In the genomic region with DNA sequence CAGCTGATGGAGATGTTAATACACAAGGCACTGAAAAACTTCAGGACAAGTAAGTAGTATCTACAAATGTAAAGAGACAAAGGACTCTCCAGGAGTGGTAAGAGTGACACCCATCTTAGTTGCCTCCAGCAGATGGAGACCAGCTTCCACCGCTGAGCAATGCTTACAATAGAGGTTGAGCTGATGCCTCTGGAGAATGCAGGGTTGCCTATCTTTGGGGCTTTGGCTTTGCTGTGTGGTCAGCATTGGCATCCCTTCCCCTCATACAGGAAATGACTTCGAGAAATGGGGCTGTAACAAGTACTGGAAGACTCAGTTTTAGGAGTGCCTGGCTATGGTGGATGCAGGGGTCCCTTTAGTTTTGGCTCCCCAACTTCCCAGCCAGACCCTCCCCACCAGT, we compare ENCODE assay signal across 27 mouse cellular contexts.
DNase-seq lines count a peak whose midpoint lies in the region; ATAC-seq and TF ChIP-seq lines count a peak whose summit lies in the region.
"Had no signal": no experiment of that assay in that cellular context is flagged by ENCODE, and none has a peak within 500 bp of the region (broad histone marks: within the 10 kb centered on the region; RNA-seq: fewer than 3 reads in every experiment).

No protein-coding gene starts in this region.

- H3K27me3 ChIP-seq in intestine, postnatal 0 days (replicated peaks; ENCODE audit: control insufficient read depth, insufficient read depth, low read length): no peaks in the 10 kb centered on the region
- no peaks in the 10 kb centered on the region for H3K27me3 ChIP-seq in intestine, embryonic 16.5 days (replicated peaks; ENCODE audit: control insufficient read depth, insufficient read depth, low read length)
- peaks cover 19% of the 10 kb centered on the region for H3K27me3 ChIP-seq in megakaryocyte, embryonic 14.5 days (replicated peaks)
- H3K27me3 ChIP-seq: embryonic facial prominence, embryonic 13.5 days; forebrain, embryonic 13.5 days; hindbrain, embryonic 13.5 days; liver, embryonic 12.5 days; lung, embryonic 15.5 days; neural tube, embryonic 13.5 days had no signal

- peak; percentile 37 for TF ChIP-seq CTCF in intestine, postnatal 0 days (IDR thresholded peaks at IDR 0.05; ENCODE audit: low read depth)

- no peaks in the 10 kb centered on the region for H3K9me3 ChIP-seq in intestine, postnatal 0 days (ENCODE audit: control insufficient read depth)
- no peaks in the 10 kb centered on the region for H3K9me3 ChIP-seq in intestine, embryonic 16.5 days (ENCODE audit: control insufficient read depth, low read length)
- no peaks in the 10 kb centered on the region for H3K9me3 ChIP-seq in megakaryocyte, embryonic 14.5 days
- H3K9me3 ChIP-seq: embryonic facial prominence, embryonic 13.5 days; forebrain, embryonic 13.5 days; hindbrain, embryonic 13.5 days; limb, embryonic 12.5 days; liver, embryonic 12.5 days; lung, embryonic 15.5 days; neural tube, embryonic 13.5 days had no signal

- no peak overlapping the region for H3K4me3 ChIP-seq in intestine, postnatal 0 days (ENCODE audit: low read depth, low read length)
- no peak overlapping the region for H3K4me3 ChIP-seq in intestine, embryonic 16.5 days (ENCODE audit: low read length)
- peak overlapping the region; percentile 26 for H3K4me3 ChIP-seq in megakaryocyte, embryonic 14.5 days (replicated peaks)
- H3K4me3 ChIP-seq: embryonic facial prominence, embryonic 13.5 days; forebrain, embryonic 13.5 days; hindbrain, embryonic 13.5 days; limb, embryonic 12.5 days; liver, embryonic 12.5 days; lung, embryonic 15.5 days; myocyte; neural tube, embryonic 13.5 days had no signal

- H3K27ac ChIP-seq in intestine, postnatal 0 days (ENCODE audit: low read depth, low read length): no peak overlapping the region
- H3K27ac ChIP-seq in intestine, embryonic 16.5 days (ENCODE audit: low read length): no peak overlapping the region
- H3K27ac ChIP-seq: embryonic facial prominence, embryonic 13.5 days; forebrain, embryonic 13.5 days; hindbrain, embryonic 13.5 days; limb, embryonic 12.5 days; liver, embryonic 12.5 days; lung, embryonic 15.5 days; macrophage; neural tube, embryonic 13.5 days had no signal

- H3K36me3 ChIP-seq in intestine, postnatal 0 days (ENCODE audit: control insufficient read depth, insufficient read depth): no peaks in the 10 kb centered on the region
- H3K36me3 ChIP-seq in intestine, embryonic 16.5 days (ENCODE audit: control insufficient read depth, insufficient read depth, low read length): no peaks in the 10 kb centered on the region
- H3K36me3 ChIP-seq in megakaryocyte, embryonic 14.5 days (replicated peaks; ENCODE audit: low read length): no peaks in the 10 kb centered on the region
- H3K36me3 ChIP-seq: embryonic facial prominence, embryonic 13.5 days; hindbrain, embryonic 13.5 days; limb, embryonic 12.5 days; liver, embryonic 12.5 days; lung, embryonic 15.5 days; neural tube, embryonic 13.5 days had no signal

- H3K4me1 ChIP-seq in intestine, postnatal 0 days (replicated peaks; ENCODE audit: control insufficient read depth, insufficient read depth, low read length): peaks cover 7% of the 10 kb centered on the region; the same call in 1 of the 2 replicates
- peaks cover 16% of the 10 kb centered on the region for H3K4me1 ChIP-seq in intestine, embryonic 16.5 days (ENCODE audit: control insufficient read depth, insufficient read depth, low read length)
- H3K4me1 ChIP-seq in megakaryocyte, embryonic 14.5 days: peaks cover 26% of the 10 kb centered on the region
- H3K4me1 ChIP-seq: liver, embryonic 12.5 days had no signal

- no peak overlapping the region for H3K9ac ChIP-seq in intestine, postnatal 0 days (ENCODE audit: low read depth, low read length)
- H3K9ac ChIP-seq in intestine, embryonic 16.5 days (ENCODE audit: low read depth, low read length): no peak overlapping the region
- H3K9ac ChIP-seq: embryonic facial prominence, embryonic 13.5 days; forebrain, embryonic 13.5 days; hindbrain, embryonic 13.5 days; limb, embryonic 12.5 days; liver, embryonic 12.5 days; lung, embryonic 15.5 days; neural tube, embryonic 13.5 days had no signal

- H3K4me2 ChIP-seq in intestine, postnatal 0 days (replicated peaks; ENCODE audit: low read depth): no peak overlapping the region
- no peak overlapping the region for H3K4me2 ChIP-seq in intestine, embryonic 16.5 days (ENCODE audit: low read depth, low read length)
- H3K4me2 ChIP-seq: embryonic facial prominence, embryonic 13.5 days; forebrain, embryonic 13.5 days; heart, embryonic 11.5 days; hindbrain, embryonic 13.5 days; limb, embryonic 12.5 days; liver, embryonic 12.5 days; lung, embryonic 15.5 days; neural tube, embryonic 13.5 days had no signal

- no peak for ATAC-seq in intestine, postnatal 0 days
- ATAC-seq in intestine, embryonic 16.5 days: no peak
- no peak for ATAC-seq in megakaryocyte, adult 5-6 weeks (ENCODE audit: poor library complexity, severe bottlenecking)
- ATAC-seq in common myeloid progenitor, adult 5-6 weeks (replicated peaks; ENCODE audit: low read depth, poor library complexity, severe bottlenecking): peak; percentile 62; the same call in 1 of the 2 replicates
- ATAC-seq: forebrain, embryonic 13.5 days; inflammation-experienced regulatory T-cells, adult 6 months; liver, embryonic 12.5 days had no signal

- no peak for DNase-seq in urinary bladder, postnatal 25 days (ENCODE audit: low spot score)
- DNase-seq in cerebellum, postnatal 10 days: no peak
- DNase-seq: cerebellum, adult 11 months; cerebellum, adult 9-11 months; heart, postnatal 10 days; kidney, adult 8-10 months; kidney, postnatal 25 days; midbrain, embryonic 14.5 days; retina, postnatal 1 day; right cerebral cortex, postnatal 25 days; spleen, adult 18-20 months had no signal

- 87% methylated on average over 2 of the region's 2 CpGs for WGBS in intestine, postnatal 0 days
- WGBS in intestine, embryonic 16.5 days: 82% methylated on average over 2 of the region's 2 CpGs
